Mouse (Mus musculus) embryonic fibroblast, embryonic 13.5 days (primary cell): ENCODE measurements around the gene Ttc39b.

Source experiments
- CTCF ChIP-seq: IDR thresholded peaks from 2 replicates; pipeline ENCODE4 v1.5.1; 2011; ENCODE audit warnings: mild to moderate bottlenecking, control low read depth, low read length, moderate library complexity, borderline replicate concordance; ENCODE audit not compliant: insufficient read depth
- POLR2A ChIP-seq: IDR thresholded peaks from 2 replicates; pipeline ENCODE4 v1.6.1; 2011; ENCODE audit warnings: low read depth, mild to moderate bottlenecking, control low read depth, low read length, moderate library complexity

DNA sequence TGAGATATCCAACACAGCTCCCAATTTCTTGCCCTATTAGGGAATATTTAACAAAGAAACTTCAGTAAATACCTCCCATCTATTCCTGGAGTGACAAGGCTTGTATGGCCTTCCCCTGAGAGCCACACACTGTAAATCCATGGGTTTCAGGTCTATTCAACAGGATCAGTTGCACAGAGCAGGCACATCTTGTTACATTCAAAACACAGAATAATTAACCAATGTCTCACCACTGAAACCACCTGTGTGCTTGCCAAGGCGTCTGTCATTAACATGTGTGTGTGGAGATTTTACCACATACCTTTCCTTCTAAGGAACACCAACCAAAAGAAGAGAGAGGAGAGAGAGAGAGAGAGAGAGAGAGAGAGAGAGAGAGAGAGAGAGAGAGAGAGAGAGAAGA is 136.7 kb downstream of the Ttc39b start:
- no peak for TF ChIP-seq POLR2A
- no peak for TF ChIP-seq CTCF
